ENCODE assay signal across 18 mouse cellular contexts in genomic region chr10:60532502-60532901, GRCm38 (mm10).
"Had no signal": no experiment of that assay in that cellular context is flagged by ENCODE, and none has a peak within 500 bp of the region (broad histone marks: within the 10 kb centered on the region; RNA-seq: fewer than 3 reads in every experiment).

No protein-coding gene starts in this region.

- H3K4me2 ChIP-seq: kidney, embryonic 15.5 days; limb, embryonic 12.5 days; limb, embryonic 15.5 days; liver, embryonic 11.5 days; lung, embryonic 15.5 days; midbrain, embryonic 13.5 days had no signal

- H3K36me3 ChIP-seq: kidney, embryonic 15.5 days; limb, embryonic 12.5 days; limb, embryonic 15.5 days; lung, embryonic 15.5 days; midbrain, embryonic 13.5 days had no signal

- H3K27me3 ChIP-seq: lung, embryonic 15.5 days had no signal

- H3K4me1 ChIP-seq: limb, embryonic 12.5 days had no signal

- H3K27ac ChIP-seq: kidney, embryonic 15.5 days; limb, embryonic 12.5 days; limb, embryonic 15.5 days; liver, embryonic 14.5 days; lung, embryonic 15.5 days; midbrain, embryonic 13.5 days had no signal

- H3K4me3 ChIP-seq: kidney, embryonic 15.5 days; limb, embryonic 12.5 days; limb, embryonic 15.5 days; lung, embryonic 15.5 days; midbrain, embryonic 13.5 days had no signal

- H3K9ac ChIP-seq: kidney, embryonic 15.5 days; limb, embryonic 12.5 days; limb, embryonic 15.5 days; liver, embryonic 14.5 days; liver, postnatal 0 days; lung, embryonic 15.5 days; midbrain, embryonic 13.5 days had no signal

- ATAC-seq: intestine, postnatal 0 days; liver, postnatal 0 days; midbrain, embryonic 13.5 days had no signal

- DNase-seq: kidney, adult 2 months; kidney, postnatal 14 days; kidney, postnatal 4 days; left cerebral cortex, postnatal 4 days; liver, postnatal 0 days; lung, postnatal 14 days; lung, postnatal 4 days; thymus, adult 2 months; thymus, postnatal 14 days; thymus, postnatal 4 days had no signal

- H3K9me3 ChIP-seq: kidney, embryonic 15.5 days; limb, embryonic 12.5 days; limb, embryonic 15.5 days; lung, embryonic 15.5 days; midbrain, embryonic 13.5 days had no signal
